Mouse (Mus musculus): ENCODE results near the gene Rfx7.
"Not testable (repeated sequence)": the region's sequence is repeated elsewhere in the genome, so short reads cannot be mapped to it uniquely, and the experiment has no call there.

The Rfx7 gene

GRCm38 (mm10) chr9:72663534-72663918 is 131.5 kb downstream of the Rfx7 start:
- DNase-seq (ENCODE audit: low spot score in 2 of 2), result no peak

GRCm38 (mm10) chr9:72664409-72665351 is 132.6 kb downstream of the Rfx7 start:
- no peak for DNase-seq (ENCODE audit: low spot score in 2 of 2)

DNA sequence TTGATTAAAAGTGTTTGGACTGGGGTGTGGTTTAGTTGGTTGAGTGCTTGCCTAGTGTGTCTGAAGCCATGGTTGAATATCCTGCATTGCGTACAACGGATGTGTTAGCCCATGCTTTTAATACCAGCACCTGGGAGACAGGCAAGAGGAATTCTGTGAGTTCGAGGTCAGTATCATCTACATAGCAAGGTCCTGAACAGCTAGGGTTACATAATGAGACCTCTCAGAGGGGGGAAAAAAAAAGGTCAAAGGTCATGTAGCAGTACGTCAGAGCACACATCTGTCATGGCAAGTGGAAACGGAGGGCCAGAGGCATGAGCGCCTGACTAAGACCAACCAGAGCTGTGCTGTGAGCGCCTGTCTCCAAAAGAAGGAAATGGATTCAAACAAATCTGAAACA is 133.5 kb downstream of the Rfx7 start:
- no peak for DNase-seq (ENCODE audit: low spot score in 2 of 2)

GRCm38 (mm10) chr9:72666352-72667021 is 134.4 kb downstream of the Rfx7 start:
- not testable (repeated sequence) for DNase-seq (ENCODE audit: low spot score in 2 of 2)

- no peak for DNase-seq (ENCODE audit: low spot score in 2 of 2)
These were observed 135.1 kb downstream of the Rfx7 start for GRCm38 (mm10) chr9:72667126-72667525.

GRCm38 (mm10) chr9:72669383-72669782 is 137.3 kb downstream of the Rfx7 start:
- no peak for DNase-seq (ENCODE audit: low spot score in 2 of 2)

DNA sequence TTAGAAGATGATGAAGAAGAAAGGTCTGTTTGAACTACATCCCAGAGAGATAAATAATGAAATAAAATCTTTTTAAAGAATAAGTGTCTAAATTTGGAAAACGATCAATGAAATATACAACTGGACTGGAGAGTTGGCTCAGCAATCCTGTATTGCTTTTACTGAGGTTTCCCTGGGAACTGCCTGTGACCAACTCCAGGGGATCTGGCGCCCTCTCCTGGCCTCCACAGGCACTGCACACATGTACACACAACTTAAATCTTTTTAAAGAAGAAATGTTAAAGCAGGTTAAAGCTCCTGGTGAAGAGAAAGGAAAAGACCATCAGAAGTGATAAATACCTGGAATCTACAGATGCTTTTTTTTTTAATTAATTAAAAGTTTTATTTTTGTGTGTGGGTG is 140.3 kb downstream of the Rfx7 start:
- peak; percentile 62 to 76 for DNase-seq (ENCODE audit: low spot score in 2 of 2)
